Mouse (Mus musculus) layer of hippocampus, postnatal 14 days (tissue): ENCODE data around the gene Tomm20. TPM values are rescaled to one million over a fixed set of nuclear protein-coding genes. Genes with fewer than 3 reads are reported as not detected.
"Not testable (repeated sequence)": the region's sequence is repeated elsewhere in the genome, so short reads cannot be mapped to it uniquely, and the experiment has no call there.

Source experiments
- DNase-seq, 2 experiments: peaks; one replicate each; pipeline ENCODE4 v3.0.0; 2021 to 2022; ENCODE audit warnings: low spot score in 2 of 2, mixed read lengths in 1 of 2
- total RNA-seq, 2 experiments: library from RNA; stranded (reverse); gene quantifications; 2 replicates each; pipeline ENCODE4 v1.2.3; 2021

The Tomm20 gene
- total RNA-seq, 2 experiments from 2014 or later: 165 to 178 TPM

GRCm38 (mm10) chr8:126885554-126886485 is 59.8 kb downstream of the Tomm20 start:
- no peak for DNase-seq

- peak; percentile 36 to 69 for DNase-seq
These were observed 61.3 kb downstream of the Tomm20 start for GRCm38 (mm10) chr8:126884202-126884926.

GRCm38 (mm10) chr8:126883752-126884151 is 61.9 kb downstream of the Tomm20 start:
- no peak for DNase-seq

GRCm38 (mm10) chr8:126882586-126882985 is 63.1 kb downstream of the Tomm20 start:
- not testable (repeated sequence) for DNase-seq

GRCm38 (mm10) chr8:126881641-126882140 is 64.0 kb downstream of the Tomm20 start:
- DNase-seq: no peak

Other genes starting within 250 kb of the Tomm20 start
- 10 to 100 TPM; 14.0 to 14.8 TPM for gene Rbm34, start 25.2 kb upstream of the Tomm20 start, total RNA-seq
- 10 to 100 TPM; 26.0 to 28.4 TPM for gene Pard3, start 118.0 kb upstream of the Tomm20 start, total RNA-seq